Mouse (Mus musculus) myocyte (in vitro differentiated cells): ENCODE data around the gene Bcas3. TPM values are rescaled to one million over a fixed set of nuclear protein-coding genes. Genes with fewer than 3 reads are reported as not detected.

Experiments
- H3K27me3 ChIP-seq: one replicate; pipeline ENCODE4 v1.6.1; 2011; ENCODE audit not compliant: control insufficient read depth, insufficient read depth, insufficient read length
- H3K36me3 ChIP-seq: one replicate; pipeline ENCODE4 v1.6.1; 2011; ENCODE audit not compliant: control insufficient read depth, insufficient read depth
- H3K4me2 ChIP-seq: one replicate; pipeline ENCODE4 v1.6.1; 2011; ENCODE audit warnings: low read depth, control low read depth
- H3K4me3 ChIP-seq: one replicate; pipeline ENCODE4 v1.5.1; 2011; ENCODE audit warnings: mild to moderate bottlenecking, control low read depth, moderate library complexity
- H3K79me2 ChIP-seq: one replicate; pipeline ENCODE4 v1.6.1; 2011; ENCODE audit not compliant: control insufficient read depth, insufficient read depth
- H3ac ChIP-seq: one replicate; pipeline ENCODE4 v1.6.1; 2011; ENCODE audit not compliant: control insufficient read depth, insufficient read length
- CEBPB ChIP-seq: IDR thresholded peaks from 2 replicates; pipeline ENCODE4 v1.6.1; 2011; ENCODE audit warnings: mild to moderate bottlenecking, moderate library complexity; ENCODE audit not compliant: poor library complexity, insufficient read depth, severe bottlenecking
- E2F4 ChIP-seq: IDR thresholded peaks from one replicate; pipeline ENCODE4 v1.6.1; 2011; ENCODE audit warnings: mild to moderate bottlenecking, control low read depth, moderate library complexity; ENCODE audit not compliant: insufficient read depth
- MAX ChIP-seq: IDR thresholded peaks from one replicate; pipeline ENCODE4 v1.6.1; 2011; ENCODE audit warnings: low read depth, mild to moderate bottlenecking, control low read depth
- MYOD1 ChIP-seq, 3 experiments: IDR thresholded peaks; one replicate each; pipeline ENCODE4 v1.6.1; 2011; ENCODE audit warnings: control low read depth in 2 of 3, low read depth in 2 of 3, mild to moderate bottlenecking in 2 of 3, moderate library complexity in 1 of 3; ENCODE audit not compliant: insufficient read length in 2 of 3, control insufficient read depth in 1 of 3
- MYOG ChIP-seq, 3 experiments: IDR thresholded peaks; one replicate each; pipeline ENCODE4 v1.6.1; 2011; ENCODE audit warnings: control low read depth in 2 of 3, low read depth in 2 of 3, mild to moderate bottlenecking in 2 of 3; ENCODE audit not compliant: insufficient read length in 2 of 3, control insufficient read depth in 1 of 3, insufficient read depth in 1 of 3
- POLR2A ChIP-seq: IDR thresholded peaks from one replicate; pipeline ENCODE4 v1.6.1; 2011; ENCODE audit warnings: low read depth, mild to moderate bottlenecking, control low read depth, moderate library complexity; ENCODE audit not compliant: insufficient read length
- POLR2AphosphoS2 ChIP-seq: IDR thresholded peaks from one replicate; pipeline ENCODE4 v1.6.1; 2011; ENCODE audit warnings: low read depth, control low read depth; ENCODE audit not compliant: insufficient read length
- REST ChIP-seq: IDR thresholded peaks from one replicate; pipeline ENCODE4 v1.6.1; 2011; ENCODE audit warnings: mild to moderate bottlenecking, control low read depth, moderate library complexity; ENCODE audit not compliant: insufficient read depth, insufficient read length
- SRF ChIP-seq: IDR thresholded peaks from one replicate; pipeline ENCODE4 v1.6.1; 2011; ENCODE audit warnings: low read depth; ENCODE audit not compliant: control insufficient read depth, insufficient read length
- TCF12 ChIP-seq: IDR thresholded peaks from one replicate; pipeline ENCODE4 v1.6.1; 2011; ENCODE audit warnings: mild to moderate bottlenecking, control low read depth; ENCODE audit not compliant: poor library complexity, insufficient read depth, severe bottlenecking
- TCF3 ChIP-seq: IDR thresholded peaks from one replicate; pipeline ENCODE4 v1.6.1; 2011; ENCODE audit warnings: low read depth, control low read depth; ENCODE audit not compliant: insufficient read length
- USF1 ChIP-seq: IDR thresholded peaks from one replicate; pipeline ENCODE4 v1.6.1; 2011; ENCODE audit warnings: low read depth, mild to moderate bottlenecking, control low read depth, moderate library complexity
- polyA plus RNA-seq: library from polyadenylated mRNA; unstranded; fragments of >200 nt; fragmentation: generic; extraction: Trizol; gene quantifications from one replicate; pipeline ENCODE4 v1.2.1, GENCODE M21; 2012; ENCODE audit warnings: missing spikeins

Gene Bcas3
- polyA plus RNA-seq, 1 experiment, result 30.1 TPM

GRCm38 (mm10) chr11:85505811-85506210 is 152.8 kb downstream of the Bcas3 start:
- H3ac ChIP-seq, result no peak overlapping the region
- H3K4me3 ChIP-seq, result no peak overlapping the region
- no peak overlapping the region for H3K4me2 ChIP-seq
- H3K36me3 ChIP-seq, result no peaks in the 10 kb centered on the region
- TF ChIP-seq MAX (no peak), SRF (no peak), POLR2AphosphoS2 (no peak), USF1 (no peak), MYOG (IDR thresholded peaks at IDR 0.05; ENCODE audit: control insufficient read depth in 1 of 3, insufficient read depth in 1 of 3, insufficient read length in 2 of 3, low read depth in 2 of 3) (no peak), MYOD1 (IDR thresholded peaks at IDR 0.05; ENCODE audit: control insufficient read depth in 1 of 3, insufficient read length in 2 of 3, low read depth in 2 of 3) (no peak), CEBPB (no peak), POLR2A (no peak), REST (no peak), TCF3 (no peak), TCF12 (no peak), E2F4 (no peak)
- H3K79me2 ChIP-seq, result no peaks in the 10 kb centered on the region
- no peaks in the 10 kb centered on the region for H3K27me3 ChIP-seq

- Histone ChIP-seq H3K79me2 (no peaks in the 10 kb centered on the region), H3ac (no peak overlapping the region), H3K4me2 (no peak overlapping the region), H3K27me3 (no peaks in the 10 kb centered on the region), H3K36me3 (no peaks in the 10 kb centered on the region), H3K4me3 (no peak overlapping the region)
- TF ChIP-seq CEBPB, result no peak
- no peak for TF ChIP-seq POLR2AphosphoS2
- no peak for TF ChIP-seq MYOG (IDR thresholded peaks at IDR 0.05; ENCODE audit: control insufficient read depth in 1 of 3, insufficient read depth in 1 of 3, insufficient read length in 2 of 3, low read depth in 2 of 3)
- TF ChIP-seq TCF3, result no peak
- no peak for TF ChIP-seq SRF
- TF ChIP-seq REST, result no peak
- TF ChIP-seq MYOD1 (IDR thresholded peaks at IDR 0.05; ENCODE audit: control insufficient read depth in 1 of 3, insufficient read length in 2 of 3, low read depth in 2 of 3), result no peak
- TF ChIP-seq USF1, result no peak
- no peak for TF ChIP-seq POLR2A
- TF ChIP-seq E2F4, result no peak
- TF ChIP-seq MAX, result no peak
- TF ChIP-seq TCF12, result no peak
Observed at GRCm38 (mm10) chr11:85509334-85509733, 156.4 kb downstream of the Bcas3 start.

DNA sequence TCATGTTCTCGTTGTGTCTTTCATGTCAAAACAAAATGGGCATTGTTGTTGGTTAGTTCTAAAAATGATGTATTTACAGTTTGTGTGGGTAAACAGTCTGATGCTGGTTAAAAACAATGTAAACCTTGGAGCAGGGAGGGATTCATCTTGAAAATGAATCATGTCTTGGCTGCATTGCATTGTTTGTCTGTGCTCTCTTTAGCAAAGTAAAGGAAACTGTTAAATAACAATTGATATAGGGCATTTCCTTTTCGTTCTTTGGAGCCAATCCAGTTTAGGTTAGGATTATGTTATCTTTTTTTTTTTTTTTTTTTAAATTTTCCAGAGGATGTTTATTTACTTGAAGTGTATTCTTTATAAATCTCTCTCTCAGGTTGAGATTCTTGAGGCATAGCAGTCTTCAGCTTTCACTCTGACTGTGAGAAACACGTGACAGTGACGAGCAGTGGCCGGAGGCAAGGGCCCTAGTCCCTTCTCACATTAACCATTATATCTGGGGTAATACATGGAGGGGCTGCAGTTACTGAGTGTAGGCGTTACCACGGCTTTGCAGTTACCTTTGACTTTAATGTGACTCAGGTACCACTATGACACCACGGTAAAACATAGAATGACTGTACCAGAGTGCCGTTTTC is 158.4 kb downstream of the Bcas3 start:
- H3K79me2 ChIP-seq, result no peaks in the 10 kb centered on the region
- H3ac ChIP-seq, result no peak overlapping the region
- TF ChIP-seq POLR2A, result no peak
- TF ChIP-seq USF1, result no peak
- no peak for TF ChIP-seq TCF3
- TF ChIP-seq MAX, result no peak
- no peak for TF ChIP-seq POLR2AphosphoS2
- TF ChIP-seq TCF12, result no peak
- no peak for TF ChIP-seq REST
- no peak for TF ChIP-seq MYOD1 (IDR thresholded peaks at IDR 0.05; ENCODE audit: control insufficient read depth in 1 of 3, insufficient read length in 2 of 3, low read depth in 2 of 3)
- TF ChIP-seq SRF, result no peak
- TF ChIP-seq MYOG (IDR thresholded peaks at IDR 0.05; ENCODE audit: control insufficient read depth in 1 of 3, insufficient read depth in 1 of 3, insufficient read length in 2 of 3, low read depth in 2 of 3), result no peak
- no peak for TF ChIP-seq E2F4
- no peak for TF ChIP-seq CEBPB
- no peaks in the 10 kb centered on the region for H3K36me3 ChIP-seq
- no peak overlapping the region for H3K4me2 ChIP-seq
- no peak overlapping the region for H3K4me3 ChIP-seq
- no peaks in the 10 kb centered on the region for H3K27me3 ChIP-seq

- no peak for TF ChIP-seq TCF12
- Histone ChIP-seq H3ac (no peak overlapping the region), H3K4me2 (no peak overlapping the region), H3K79me2 (no peaks in the 10 kb centered on the region), H3K36me3 (no peaks in the 10 kb centered on the region), H3K27me3 (no peaks in the 10 kb centered on the region), H3K4me3 (no peak overlapping the region)
Observed at GRCm38 (mm10) chr11:85516724-85517123, 163.8 kb downstream of the Bcas3 start.

DNA sequence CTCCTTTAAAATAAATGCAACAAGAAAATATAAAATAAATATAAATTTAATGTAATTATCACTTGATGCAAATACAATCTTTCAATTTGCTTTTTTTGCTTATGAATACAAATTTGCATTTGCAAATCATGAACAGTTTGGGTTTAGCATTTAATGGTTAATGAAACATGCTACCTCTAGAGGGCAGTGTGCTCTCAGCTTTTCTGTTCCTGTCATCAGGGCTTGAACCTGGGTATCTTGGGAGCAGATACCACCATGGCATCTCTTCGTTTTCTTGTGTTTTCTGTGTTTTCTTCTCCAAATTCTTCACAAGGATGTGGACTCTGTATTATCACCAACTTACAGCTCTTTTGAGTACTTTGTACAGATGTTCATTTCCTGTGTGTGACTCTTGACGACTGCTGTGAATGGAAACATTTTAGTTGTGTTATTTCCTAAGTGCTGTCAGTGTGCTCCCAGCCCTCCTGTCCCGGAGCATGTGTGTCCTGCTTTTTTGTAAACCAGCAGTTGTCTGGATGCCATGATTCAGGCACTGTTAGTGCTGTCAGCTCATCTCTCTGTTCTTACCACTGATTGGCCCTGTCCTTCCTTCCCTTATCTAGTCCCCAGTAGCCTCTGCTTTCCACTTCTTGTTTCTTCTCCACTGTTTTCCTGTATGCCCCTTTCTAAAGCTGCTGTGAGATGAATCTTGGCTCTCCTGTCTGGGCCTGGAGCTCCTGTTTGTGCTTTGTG is 165.2 kb downstream of the Bcas3 start:
- Histone ChIP-seq H3ac (no peak overlapping the region), H3K4me2 (no peak overlapping the region), H3K36me3 (no peaks in the 10 kb centered on the region), H3K79me2 (no peaks in the 10 kb centered on the region), H3K27me3 (no peaks in the 10 kb centered on the region), H3K4me3 (no peak overlapping the region)
- no peak for TF ChIP-seq USF1
- TF ChIP-seq TCF3, result no peak
- no peak for TF ChIP-seq TCF12
- no peak for TF ChIP-seq MYOD1 (IDR thresholded peaks at IDR 0.05; ENCODE audit: control insufficient read depth in 1 of 3, insufficient read length in 2 of 3, low read depth in 2 of 3)
- no peak for TF ChIP-seq MAX
- TF ChIP-seq SRF, result no peak
- no peak for TF ChIP-seq POLR2AphosphoS2
- TF ChIP-seq E2F4, result no peak
- TF ChIP-seq CEBPB, result no peak
- no peak for TF ChIP-seq MYOG (IDR thresholded peaks at IDR 0.05; ENCODE audit: control insufficient read depth in 1 of 3, insufficient read depth in 1 of 3, insufficient read length in 2 of 3, low read depth in 2 of 3)
- TF ChIP-seq POLR2A, result no peak
- no peak for TF ChIP-seq REST
